8 mouse cellular contexts compared by ENCODE assay signal in genomic region chr7:27355745-27356240, GRCm38 (mm10). TPM values are rescaled to one million over a fixed set of nuclear protein-coding genes. Genes with fewer than 3 reads are reported as not detected.
DNase-seq lines count a peak whose midpoint lies in the region; ATAC-seq lines count a peak whose summit lies in the region.

Gene Shkbp1, minus strand, starts transcription at chr7:27356019.

- H3K4me1 ChIP-seq in hindbrain, embryonic 14.5 days (replicated peaks; ENCODE audit: control insufficient read depth, insufficient read depth, low read length): peaks cover 14% of the 10 kb centered on the region; the same call in 1 of the 2 replicates

- WGBS in hindbrain, embryonic 14.5 days: 1% methylated on average over 34 of the region's 34 CpGs

- H3K9me3 ChIP-seq in hindbrain, embryonic 14.5 days (ENCODE audit: control insufficient read depth, low read length): no peaks in the 10 kb centered on the region

- H3K4me2 ChIP-seq in hindbrain, embryonic 14.5 days (replicated peaks): peak within 1 kb of the TSS; percentile 71

- peaks cover 17% of the 10 kb centered on the region for H3K36me3 ChIP-seq in hindbrain, embryonic 14.5 days (replicated peaks; ENCODE audit: control insufficient read depth, insufficient read depth)

- H3K4me3 ChIP-seq in hindbrain, embryonic 14.5 days (replicated peaks; ENCODE audit: low read length): peak within 1 kb of the TSS; percentile 68

- ATAC-seq in hindbrain, embryonic 14.5 days (ENCODE audit: low FRiP score): peak; percentile 95

- peak; percentile 83 for DNase-seq in adipocyte (ENCODE audit: low spot score)
- DNase-seq in cerebellum, postnatal 36 days: peak; percentile 80
- peak; percentile 79 to 81 for DNase-seq in frontal cortex, postnatal 36 days (ENCODE audit: low spot score in 2 of 2)
- peak; percentile 86 for DNase-seq in hindbrain, embryonic 14.5 days (ENCODE audit: low spot score)
- DNase-seq in left cerebral cortex, adult 11 months (ENCODE audit: low spot score): peak; percentile 74
- DNase-seq in lung, postnatal 4 days: peak; percentile 91 to 92
- peak; percentile 90 for DNase-seq in right cerebral cortex, adult 18-20 months
- peak; percentile 88 for DNase-seq in urinary bladder, postnatal 14 days (ENCODE audit: low spot score)

- peak within 1 kb of the TSS; percentile 72 for H3K9ac ChIP-seq in hindbrain, embryonic 14.5 days

- H3K27me3 ChIP-seq in hindbrain, embryonic 14.5 days (ENCODE audit: control insufficient read depth, insufficient read depth, low read length): peaks cover 27% of the 10 kb centered on the region

- peak within 1 kb of the TSS; percentile 58 for H3K27ac ChIP-seq in hindbrain, embryonic 14.5 days

RNA-seq across cellular contexts. Expression of gene Shkbp1, which starts in this region (rescaled TPM):
- polyA plus RNA-seq in hindbrain, embryonic 14.5 days (2014; fragmentation: Nextera tagmentation; extraction: Ambion mirVana): 30.6 and 34.6 TPM in 2 replicates

Comparison
In these comparisons a context has a peak if more than half of its experiments do, and no peak if none do; other contexts are left out.
1. Peak in every context shown above with its lines: DNase-seq, ATAC-seq, H3K4me3 ChIP-seq and H3K27ac ChIP-seq.